Mouse (Mus musculus): ENCODE data around the gene Neurl1b.
A peak's percentile ranks its signal among the peaks of the same experiment; 100 is the strongest.

GRCm38 (mm10) chr17:26462634-26463170 lies 48.1 kb downstream of the Neurl1b start:
- TF ChIP-seq CTCF (IDR thresholded peaks at IDR 0.05 in 2 of 3, conservative IDR thresholded peaks at IDR 0.05 in 1 of 3; ENCODE audit: control insufficient read depth in 1 of 3, insufficient read depth in 1 of 3, low read depth in 2 of 3, low read length in 3 of 3, poor library complexity in 1 of 3, severe bottlenecking in 1 of 3), result peak; percentile 71 to 81 (median 72)
- TF ChIP-seq MXI1 (IDR thresholded peaks at IDR 0.05; ENCODE audit: low read depth, low read length), result no peak
- TF ChIP-seq MAX (IDR thresholded peaks at IDR 0.05; ENCODE audit: low read length), result no peak
- no peak for TF ChIP-seq MAFK (IDR thresholded peaks at IDR 0.05; ENCODE audit: borderline replicate concordance, low read depth, low read length)
- no peak for TF ChIP-seq POLR2A (IDR thresholded peaks at IDR 0.05; ENCODE audit: control insufficient read depth in 1 of 2, insufficient read depth in 1 of 2, low read depth in 1 of 2, low read length in 2 of 2, poor library complexity in 1 of 2)
- no peak for TF ChIP-seq MAZ (IDR thresholded peaks at IDR 0.05; ENCODE audit: low read depth, low read length)
